Mouse (Mus musculus) hindbrain, embryonic 10.5 days (tissue): ENCODE measurements at regions not wholly inside any gene's neighbourhood (a gene's known extent, or its start where the extent isn't known, plus 50 kb on each side); places are given as distances from the start of the nearest gene placed in this dataset.
"Not testable (repeated sequence)": the region's sequence is repeated elsewhere in the genome, so short reads cannot be mapped to it uniquely, and the experiment has no call there.

Experiments
- DNase-seq: peaks from one replicate; pipeline ENCODE4 v3.0.0-alpha.2; 2017; ENCODE audit warnings: low spot score
- H3K27ac ChIP-seq: fragments of 300-500 bp; sonication (generic); 2 replicates; pipeline ENCODE4 v1.5.1; 2016; ENCODE audit warnings: mild to moderate bottlenecking, moderate library complexity
- H3K27me3 ChIP-seq: fragments of 300-500 bp; sonication (generic); 2 replicates; pipeline ENCODE4 v1.6.1; 2016; ENCODE audit warnings: mild to moderate bottlenecking; ENCODE audit not compliant: poor library complexity, insufficient read depth, severe bottlenecking
- H3K36me3 ChIP-seq: fragments of 300-500 bp; sonication (generic); 2 replicates; pipeline ENCODE4 v1.6.1; 2016; ENCODE audit warnings: mild to moderate bottlenecking, moderate library complexity
- H3K4me1 ChIP-seq: fragments of 300-500 bp; sonication (generic); replicated peaks from 2 replicates; pipeline ENCODE4 v1.6.1; 2016; ENCODE audit warnings: mild to moderate bottlenecking
- H3K4me3 ChIP-seq: fragments of 300-500 bp; sonication (generic); 2 replicates; pipeline ENCODE4 v1.5.1; 2016; ENCODE audit warnings: mild to moderate bottlenecking, moderate library complexity
- H3K9me3 ChIP-seq: fragments of 300-500 bp; sonication (generic); 2 replicates; pipeline ENCODE4 v1.6.1; 2016; ENCODE audit warnings: mild to moderate bottlenecking, moderate library complexity
- WGBS: fragments of 180-500 bp; shearing (Covaris S2); methylation state at CpG from one replicate; pipeline ENCODE4 v1.1.7; 2016; 5-methylcytosine and 5-hydroxymethylcytosine counted together

- no peak for DNase-seq
- no peaks in the 10 kb centered on the region for H3K36me3 ChIP-seq
- WGBS: 89% methylated on average over 1 of the region's 1 CpGs
- H3K27me3 ChIP-seq: no peaks in the 10 kb centered on the region
- no peak overlapping the region for H3K27ac ChIP-seq
- H3K4me1 ChIP-seq: no peaks in the 10 kb centered on the region
- H3K9me3 ChIP-seq: no peaks in the 10 kb centered on the region
- H3K4me3 ChIP-seq: no peak overlapping the region
These were observed 129.4 kb upstream of the Tmem185a start for GRCm38 (mm10) chrX:70606349-70606748.

GRCm38 (mm10) chrX:70582344-70582743, 105.4 kb upstream of the Tmem185a start:
- peak; percentile 2 for DNase-seq
- WGBS: 13% methylated on average over 2 of the region's 2 CpGs
- not testable (repeated sequence) for H3K9me3 ChIP-seq, H3K4me3 ChIP-seq, H3K36me3 ChIP-seq, H3K27ac ChIP-seq, H3K4me1 ChIP-seq, H3K27me3 ChIP-seq

GRCm38 (mm10) chrX:70580171-70580570, 103.2 kb upstream of the Tmem185a start:
- 49% methylated on average over 1 of the region's 1 CpGs for WGBS
- Histone ChIP-seq H3K27me3 (no peaks in the 10 kb centered on the region), H3K36me3 (no peaks in the 10 kb centered on the region), H3K4me3 (no peak overlapping the region), H3K9me3 (no peaks in the 10 kb centered on the region), H3K4me1 (no peaks in the 10 kb centered on the region), H3K27ac (no peak overlapping the region)
- DNase-seq: no peak

GRCm38 (mm10) chrX:70574243-70574642, 97.3 kb upstream of the Tmem185a start:
- not testable (repeated sequence) for H3K27me3 ChIP-seq, DNase-seq, H3K36me3 ChIP-seq, H3K4me1 ChIP-seq, H3K4me3 ChIP-seq, H3K9me3 ChIP-seq, H3K27ac ChIP-seq
- WGBS: 20% methylated on average over 2 of the region's 6 CpGs

GRCm38 (mm10) chrX:70570586-70570985, 93.6 kb upstream of the Tmem185a start:
- not testable (repeated sequence) for H3K27me3 ChIP-seq, H3K9me3 ChIP-seq, H3K36me3 ChIP-seq, DNase-seq, H3K27ac ChIP-seq, H3K4me1 ChIP-seq, H3K4me3 ChIP-seq
- WGBS: 85% methylated on average over 3 of the region's 4 CpGs

DNA sequence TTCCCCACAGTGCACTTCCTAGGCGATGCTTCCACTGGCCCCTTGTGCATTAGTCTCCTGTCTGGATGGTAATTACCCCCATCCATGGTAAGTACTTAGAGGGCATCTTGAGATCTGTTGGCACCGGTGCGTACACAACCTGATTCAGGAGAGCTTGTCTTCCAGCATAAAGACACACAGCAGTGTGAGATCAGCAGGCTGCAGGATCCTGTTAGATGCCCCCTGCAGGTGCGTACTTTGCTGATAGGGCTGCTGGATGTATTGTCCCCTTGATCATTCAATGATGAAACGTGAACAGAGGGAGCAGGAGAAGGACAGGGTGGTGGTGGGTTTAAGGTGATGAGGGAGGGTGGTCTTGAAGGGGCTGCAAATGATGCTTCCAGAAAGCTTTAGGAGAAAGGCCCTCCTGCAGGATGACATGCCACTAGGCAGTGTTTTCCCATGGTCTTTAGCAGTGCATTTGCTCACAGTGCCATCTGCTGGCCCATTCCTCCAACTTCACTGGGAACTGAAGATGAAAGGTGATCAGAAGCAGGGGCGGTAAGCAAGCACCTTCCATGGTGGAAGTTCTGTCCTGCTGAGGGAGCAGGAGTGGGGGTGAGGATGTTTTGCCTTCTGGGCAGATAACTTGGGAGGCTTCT, 92.5 kb upstream of the Tmem185a start:
- not testable (repeated sequence) for H3K27ac ChIP-seq, H3K9me3 ChIP-seq, H3K4me1 ChIP-seq, H3K27me3 ChIP-seq, H3K4me3 ChIP-seq, H3K36me3 ChIP-seq
- DNase-seq: peak; percentile 2
- WGBS: 51% methylated on average over 6 of the region's 6 CpGs
